Comparison of ENCODE assay signal across 8 mouse cellular contexts in genomic region chr4:82503274-82504014, GRCm38 (mm10).
A peak's percentile ranks its signal among the peaks of the same experiment; 100 is the strongest.
DNase-seq lines count a peak whose midpoint lies in the region; ATAC-seq lines count a peak whose summit lies in the region.

No protein-coding gene starts in this region.

- WGBS in heart, embryonic 13.5 days = 8% methylated on average over 8 of the region's 8 CpGs
- 19% methylated on average over 8 of the region's 8 CpGs for WGBS in hindbrain, embryonic 12.5 days
- WGBS in midbrain, embryonic 11.5 days = 30% methylated on average over 8 of the region's 8 CpGs

- peak overlapping the region; percentile 95 for H3K4me2 ChIP-seq in heart, embryonic 13.5 days
- H3K4me2 ChIP-seq in hindbrain, embryonic 12.5 days (replicated peaks) = peak overlapping the region; percentile 95
- H3K4me2 ChIP-seq in midbrain, embryonic 11.5 days = peak overlapping the region; percentile 86

- peak overlapping the region; percentile 100 for H3K27ac ChIP-seq in heart, embryonic 13.5 days (replicated peaks)
- peak overlapping the region; percentile 98 for H3K27ac ChIP-seq in brown adipose tissue, adult 24 weeks (replicated peaks; ENCODE audit: low read depth, low read length)
- H3K27ac ChIP-seq in hindbrain, embryonic 12.5 days = 0 out of 2 replicates have a peak overlapping the region, but pooled peaks have one; percentile 99
- no peak overlapping the region for H3K27ac ChIP-seq in midbrain, embryonic 11.5 days (ENCODE audit: low read depth, low read length)

- intact Hi-C loops in heart, postnatal 25 days (cut with DNase I) = loop anchor here (2.0 to 5.0 kb wide), 5 partner anchors 34 to 191 kb away; no protein-coding TSS in a partner anchor

- ATAC-seq in heart, embryonic 13.5 days (ENCODE audit: extremely low read depth, insufficient number of reproducible peaks, low FRiP score, low TSS enrichment) = no peak
- no peak for ATAC-seq in hindbrain, embryonic 12.5 days (ENCODE audit: low FRiP score)
- no peak for ATAC-seq in midbrain, embryonic 11.5 days (ENCODE audit: low FRiP score)

- peaks cover 42% of the 10 kb centered on the region for H3K4me1 ChIP-seq in heart, embryonic 13.5 days
- peaks cover 17% of the 10 kb centered on the region for H3K4me1 ChIP-seq in brown adipose tissue, adult 24 weeks (ENCODE audit: control insufficient read depth, insufficient read depth, insufficient read length, low read length)
- H3K4me1 ChIP-seq in hindbrain, embryonic 12.5 days = peaks cover 28% of the 10 kb centered on the region
- H3K4me1 ChIP-seq in midbrain, embryonic 11.5 days (ENCODE audit: control insufficient read depth, insufficient read depth, low read length) = peaks cover 26% of the 10 kb centered on the region

- H3K27me3 ChIP-seq in heart, embryonic 13.5 days (replicated peaks) = no peaks in the 10 kb centered on the region
- no peaks in the 10 kb centered on the region for H3K27me3 ChIP-seq in hindbrain, embryonic 12.5 days
- H3K27me3 ChIP-seq in midbrain, embryonic 11.5 days (ENCODE audit: control insufficient read depth, insufficient read depth, low read length) = no peaks in the 10 kb centered on the region

- no peak for DNase-seq in heart, postnatal 25 days (ENCODE audit: low spot score)
- DNase-seq in midbrain, embryonic 11.5 days (ENCODE audit: low spot score, missing footprints) = no peak
- no peak for DNase-seq in right cerebral cortex, postnatal 36 days (ENCODE audit: low spot score in 2 of 2)
- DNase-seq in spleen, postnatal 4 days (ENCODE audit: low spot score in 2 of 2) = no peak
- DNase-seq in layer of hippocampus, postnatal 25 days (ENCODE audit: extremely low spot score in 1 of 2, low spot score in 1 of 2) = no peak

- H3K36me3 ChIP-seq in heart, embryonic 13.5 days = peaks cover 5% of the 10 kb centered on the region
- H3K36me3 ChIP-seq in hindbrain, embryonic 12.5 days = 0 out of 2 replicates have a peak, but pooled peaks cover under 1% of the 10 kb centered on the region
- no peaks in the 10 kb centered on the region for H3K36me3 ChIP-seq in midbrain, embryonic 11.5 days (ENCODE audit: control insufficient read depth, insufficient read depth, low read length)

- H3K4me3 ChIP-seq in heart, embryonic 13.5 days = peak overlapping the region; percentile 100
- peak overlapping the region; percentile 100 for H3K4me3 ChIP-seq in brown adipose tissue, adult 24 weeks (ENCODE audit: insufficient read depth, low read depth, low read length)
- H3K4me3 ChIP-seq in hindbrain, embryonic 12.5 days = peak overlapping the region; percentile 73
- H3K4me3 ChIP-seq in midbrain, embryonic 11.5 days (ENCODE audit: low read depth, low read length) = peak overlapping the region; percentile 85

- H3K9me3 ChIP-seq in heart, embryonic 13.5 days = no peaks in the 10 kb centered on the region
- H3K9me3 ChIP-seq in hindbrain, embryonic 12.5 days (replicated peaks) = no peaks in the 10 kb centered on the region
- no peaks in the 10 kb centered on the region for H3K9me3 ChIP-seq in midbrain, embryonic 11.5 days (ENCODE audit: control insufficient read depth, low read length)

- peak overlapping the region; percentile 100 for H3K9ac ChIP-seq in heart, embryonic 13.5 days
- H3K9ac ChIP-seq in hindbrain, embryonic 12.5 days = peak overlapping the region; percentile 96
- H3K9ac ChIP-seq in midbrain, embryonic 11.5 days (ENCODE audit: low read length) = peak overlapping the region; percentile 96; the same call in 1 of the 2 replicates
